Mouse (Mus musculus) thymus, adult 2 months (tissue): ENCODE data around the gene Spsb1.

Experiments used
- CTCF ChIP-seq: fragments of 200-500 bp; IDR thresholded peaks from 2 replicates; pipeline ENCODE4 v1.5.1; 2012; ENCODE audit warnings: mild to moderate bottlenecking, control low read depth, low read length, moderate library complexity, borderline replicate concordance; ENCODE audit not compliant: control insufficient read depth, poor library complexity, insufficient read depth; ENCODE audit errors: extremely low read depth
- POLR2A ChIP-seq: fragments of 200-500 bp; IDR thresholded peaks from 2 replicates; pipeline ENCODE4 v1.6.1; 2012; ENCODE audit warnings: mild to moderate bottlenecking, low read length, control low read depth, moderate library complexity; ENCODE audit not compliant: control insufficient read depth, poor library complexity, insufficient read depth; ENCODE audit errors: extremely low read depth

DNA sequence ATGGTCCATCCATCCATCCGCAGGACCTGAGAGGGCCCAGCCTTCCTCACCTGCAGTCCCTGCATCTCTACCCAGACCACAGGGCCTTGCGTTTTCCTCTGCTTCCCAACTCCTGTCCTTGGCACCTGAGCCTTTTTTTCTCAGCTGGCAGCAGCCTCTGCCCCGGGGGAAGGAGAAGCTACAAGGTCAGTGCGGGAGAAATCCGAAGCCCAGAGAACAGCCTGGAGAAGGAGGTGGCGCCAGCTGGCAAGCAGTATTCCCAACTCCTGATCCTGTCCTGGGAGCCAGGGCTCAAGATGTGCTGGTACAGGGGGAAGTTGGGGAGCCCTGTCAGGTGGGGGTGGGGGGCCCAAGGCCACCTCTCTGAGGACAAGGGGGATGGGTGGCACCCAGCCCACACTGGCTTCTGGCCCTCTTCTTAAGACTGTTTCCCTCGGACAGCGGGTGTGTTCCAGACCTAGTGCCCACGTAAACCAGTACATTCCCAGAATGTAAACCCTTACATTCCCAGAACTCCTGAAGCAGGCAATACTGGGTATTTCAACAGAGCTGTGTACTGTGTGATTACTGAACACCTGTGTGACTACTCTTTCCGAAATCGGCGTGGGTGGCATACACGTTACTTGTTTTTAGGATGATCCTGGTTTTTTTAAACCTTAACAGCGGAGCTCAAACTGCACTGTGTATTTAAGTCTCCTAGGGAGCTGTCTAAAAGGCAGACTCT, 44.1 kb upstream of the Spsb1 start:
- no peak for TF ChIP-seq CTCF
- no peak for TF ChIP-seq POLR2A
